Mouse (Mus musculus): ENCODE measurements around the gene Sgcb.

DNA sequence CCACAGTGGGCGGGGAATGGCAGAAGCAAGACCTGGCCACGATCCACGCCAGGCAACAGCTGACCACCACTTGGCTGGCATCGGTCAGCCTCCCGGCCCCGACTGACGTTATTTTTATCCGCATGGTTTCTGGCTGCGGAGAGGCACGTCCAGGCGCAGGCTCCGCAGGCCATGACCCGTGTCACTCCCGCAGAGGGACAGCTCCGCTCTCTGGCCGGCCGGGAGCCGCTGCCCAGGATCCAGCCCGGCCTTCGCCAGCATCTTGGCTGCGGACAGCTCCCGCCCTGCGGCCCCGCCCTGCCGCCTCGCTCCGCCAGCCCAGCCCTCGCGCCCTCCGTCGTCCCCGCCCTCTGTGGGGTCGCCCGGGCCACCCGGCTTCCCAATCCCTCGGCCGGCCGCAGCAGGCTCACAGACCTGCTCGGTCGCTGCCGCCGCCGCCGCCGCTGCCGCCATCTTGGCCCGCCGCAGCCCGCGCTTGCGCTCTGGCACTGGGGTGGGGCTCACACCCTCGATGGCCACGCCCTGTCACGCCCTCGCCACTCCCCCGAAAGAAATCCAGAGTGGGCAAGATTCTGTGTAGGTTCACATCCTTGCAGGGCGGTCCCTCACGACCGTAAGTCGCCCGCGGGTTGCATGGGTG, at the start of gene Sgcb:
- no peak for TF ChIP-seq CTCF (IDR thresholded peaks at IDR 0.05; ENCODE audit: borderline replicate concordance, insufficient read depth, low read depth, low read length)
- TF ChIP-seq POLR2A (IDR thresholded peaks at IDR 0.05; ENCODE audit: borderline replicate concordance, insufficient read depth, low read length), result peak; percentile 72
